Mouse (Mus musculus): ENCODE data around the gene Cd79a. TPM values are rescaled to one million over a fixed set of nuclear protein-coding genes. Genes with fewer than 3 reads are reported as not detected.
"Not testable (repeated sequence)": the region's sequence is repeated elsewhere in the genome, so short reads cannot be mapped to it uniquely, and the experiment has no call there.

Gene Cd79a
- polyA plus RNA-seq, 1 experiment from 2014 or later, result 0.13 TPM

DNA sequence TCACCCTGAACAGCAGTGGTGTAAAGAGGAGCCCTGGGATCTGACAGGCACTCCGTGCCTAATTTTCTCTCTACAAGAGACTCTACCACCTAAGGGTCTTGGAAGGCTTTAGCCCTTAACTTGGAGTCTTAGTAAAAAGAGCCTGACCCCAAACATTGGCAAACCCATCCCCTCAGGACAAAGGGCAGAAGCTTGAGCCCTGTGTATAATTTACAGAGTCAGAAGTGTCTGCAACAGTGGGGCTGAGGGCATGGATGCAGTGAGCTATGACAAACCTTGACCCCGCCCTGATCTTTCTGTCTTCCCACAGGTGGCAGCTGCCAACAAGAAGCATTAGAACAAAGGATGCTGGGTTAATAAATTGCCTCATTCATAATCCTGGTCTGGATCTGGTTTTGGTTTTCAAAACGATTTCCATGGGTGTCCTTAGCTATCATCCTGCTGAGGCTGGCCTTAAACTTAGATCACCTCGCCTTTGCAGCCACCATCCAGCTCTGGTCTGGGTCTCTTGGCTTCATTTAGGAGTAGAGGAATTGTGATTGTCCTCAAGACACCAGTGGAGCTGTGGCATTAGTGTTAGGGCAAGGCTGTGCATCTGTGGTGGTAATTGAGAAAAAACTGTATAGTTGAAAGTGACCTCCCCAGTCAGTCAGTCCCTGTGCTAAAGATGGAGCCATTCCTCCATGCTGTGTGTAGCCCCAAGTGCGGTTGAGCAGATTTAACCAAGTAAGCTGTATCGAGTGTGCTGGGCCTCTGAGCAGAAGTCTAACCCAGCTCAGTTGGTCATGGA, 7.6 kb upstream of the Cd79a start:
- no peak overlapping the region for H3K27ac ChIP-seq
- H3K4me1 ChIP-seq, result peaks cover 23% of the 10 kb centered on the region
- no peak overlapping the region for H3K9ac ChIP-seq
- H3K36me3 ChIP-seq, result peaks cover 59% of the 10 kb centered on the region
- 85% methylated on average over 6 of the region's 6 CpGs for WGBS
- no peak for ATAC-seq (ENCODE audit: low FRiP score, low read depth)
- H3K9me3 ChIP-seq, result no peaks in the 10 kb centered on the region
- H3K27me3 ChIP-seq (replicated peaks), result no peaks in the 10 kb centered on the region
- no peak overlapping the region for H3K4me2 ChIP-seq (replicated peaks)
- no peak overlapping the region for H3K4me3 ChIP-seq

DNA sequence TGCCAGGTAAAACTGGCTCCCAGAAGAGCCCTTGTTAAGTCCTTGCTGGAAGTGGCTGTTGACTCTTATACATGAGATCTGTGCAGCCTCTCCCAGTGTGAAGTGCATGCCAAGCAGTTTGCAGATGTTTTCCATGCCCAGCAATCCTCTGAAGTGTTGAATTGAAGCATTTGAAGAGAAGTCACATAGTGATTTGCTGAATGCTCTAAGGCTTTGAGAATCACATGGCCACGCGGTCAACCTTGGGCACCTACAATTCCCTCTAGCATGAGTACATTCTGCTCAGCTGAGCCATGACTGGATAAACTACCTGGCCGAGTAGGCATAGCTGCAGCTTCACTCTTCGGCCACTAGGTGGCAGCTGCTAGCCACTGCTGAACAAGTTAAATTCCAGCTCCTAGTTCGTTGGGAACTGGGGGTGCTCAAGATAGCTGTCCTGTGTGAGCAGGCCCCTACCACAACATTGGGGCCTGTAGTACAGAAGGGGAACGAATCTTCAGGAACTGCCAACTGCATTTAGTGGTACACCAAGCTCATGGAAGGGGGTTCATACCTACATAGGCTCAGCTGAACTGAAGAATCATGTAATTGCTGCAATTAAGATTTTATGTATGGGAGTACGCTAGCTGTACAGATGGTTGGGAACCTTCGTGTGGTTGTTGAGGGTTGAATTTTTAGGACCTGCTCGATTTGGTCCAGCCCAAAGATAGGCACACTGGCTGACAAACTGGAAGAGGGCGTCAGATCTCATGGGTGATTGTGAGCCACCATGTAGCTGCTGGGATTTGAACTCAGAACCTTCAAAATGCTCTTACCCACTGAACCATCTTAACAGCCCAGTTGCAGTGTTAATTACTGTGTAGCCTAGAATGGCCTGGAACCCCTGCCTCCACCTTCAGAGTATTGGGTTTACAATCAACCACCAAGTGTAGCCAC, 6.6 kb upstream of the Cd79a start:
- Histone ChIP-seq H3K36me3 (peaks cover 59% of the 10 kb centered on the region), H3K27me3 (replicated peaks) (no peaks in the 10 kb centered on the region), H3K9ac (no peak overlapping the region), H3K27ac (no peak overlapping the region), H3K9me3 (no peaks in the 10 kb centered on the region), H3K4me1 (peaks cover 19% of the 10 kb centered on the region), H3K4me3 (no peak overlapping the region), H3K4me2 (replicated peaks) (no peak overlapping the region)
- 31% methylated on average over 10 of the region's 10 CpGs for WGBS
- no peak for ATAC-seq (ENCODE audit: low FRiP score, low read depth)

DNA sequence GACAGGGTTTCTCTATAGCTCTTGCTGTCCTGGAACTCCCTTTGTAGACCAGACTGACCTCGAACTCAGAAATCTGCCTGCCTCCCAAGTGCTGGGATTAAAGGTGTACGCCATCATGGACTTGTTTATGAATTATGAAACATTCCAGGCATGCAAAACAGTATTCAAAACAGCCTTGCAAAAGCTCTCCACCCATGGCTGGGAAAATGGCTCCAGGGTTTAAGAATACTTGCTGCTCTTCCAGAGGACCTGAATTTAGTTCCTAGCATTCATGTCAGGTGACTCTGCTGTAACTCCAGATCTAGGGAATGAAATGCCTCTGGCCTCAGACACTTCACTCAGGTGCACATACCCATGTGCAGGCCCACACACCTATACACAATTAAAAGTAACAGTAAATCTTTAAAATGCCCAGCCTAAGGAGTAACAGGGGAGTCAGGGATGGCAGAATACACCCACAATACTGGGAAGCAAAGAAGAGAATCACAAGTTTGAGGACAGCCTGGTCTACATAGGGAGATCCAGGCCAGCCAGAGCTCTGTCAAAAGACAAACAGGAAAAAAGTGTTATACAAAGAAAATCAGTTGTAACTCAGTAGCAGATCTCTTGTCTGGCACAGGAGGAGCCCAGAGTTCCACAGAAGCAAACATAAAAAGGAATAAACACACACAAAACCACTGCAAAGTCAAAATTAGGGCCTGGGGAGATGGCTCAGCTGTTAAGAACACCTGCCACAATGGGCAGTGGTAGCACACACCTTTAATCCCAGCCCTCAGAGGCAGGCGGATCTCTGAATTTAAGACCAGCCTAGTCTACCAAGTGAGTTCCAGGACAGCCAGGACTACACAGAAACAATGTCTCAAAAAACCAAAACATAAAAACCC, 5.7 kb upstream of the Cd79a start:
- H3K4me1 ChIP-seq, result peaks cover 10% of the 10 kb centered on the region
- peaks cover 50% of the 10 kb centered on the region for H3K36me3 ChIP-seq
- no peaks in the 10 kb centered on the region for H3K27me3 ChIP-seq (replicated peaks)
- H3K4me3 ChIP-seq, result no peak overlapping the region
- H3K9me3 ChIP-seq, result no peaks in the 10 kb centered on the region
- no peak overlapping the region for H3K27ac ChIP-seq
- H3K4me2 ChIP-seq (replicated peaks), result no peak overlapping the region
- no peak for ATAC-seq (ENCODE audit: low FRiP score, low read depth)
- 74% methylated on average over 3 of the region's 3 CpGs for WGBS
- H3K9ac ChIP-seq, result no peak overlapping the region

DNA sequence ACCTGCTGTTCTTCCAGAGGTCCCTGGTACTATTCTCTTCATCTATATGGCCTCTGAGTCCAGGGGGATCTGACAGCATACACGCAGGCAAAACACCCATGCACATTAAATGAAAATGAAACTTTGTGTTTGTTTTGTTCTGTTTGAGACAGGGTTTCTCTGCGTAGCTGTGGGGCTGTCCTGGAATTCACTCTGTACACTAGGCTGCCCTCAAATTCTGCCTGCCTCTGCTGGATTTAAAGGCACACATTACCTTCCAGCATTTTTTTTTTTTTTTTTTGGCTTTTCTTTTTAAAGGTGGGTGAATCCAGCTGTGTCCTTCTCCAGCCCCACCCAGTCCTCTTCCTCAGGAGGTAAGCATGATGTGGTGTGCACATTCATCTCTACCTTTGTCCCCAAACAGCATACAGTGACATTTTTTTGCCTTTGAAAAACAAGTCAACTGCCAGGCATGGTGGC, 5.0 kb upstream of the Cd79a start:
- H3K36me3 ChIP-seq, result peaks cover 43% of the 10 kb centered on the region

DNA sequence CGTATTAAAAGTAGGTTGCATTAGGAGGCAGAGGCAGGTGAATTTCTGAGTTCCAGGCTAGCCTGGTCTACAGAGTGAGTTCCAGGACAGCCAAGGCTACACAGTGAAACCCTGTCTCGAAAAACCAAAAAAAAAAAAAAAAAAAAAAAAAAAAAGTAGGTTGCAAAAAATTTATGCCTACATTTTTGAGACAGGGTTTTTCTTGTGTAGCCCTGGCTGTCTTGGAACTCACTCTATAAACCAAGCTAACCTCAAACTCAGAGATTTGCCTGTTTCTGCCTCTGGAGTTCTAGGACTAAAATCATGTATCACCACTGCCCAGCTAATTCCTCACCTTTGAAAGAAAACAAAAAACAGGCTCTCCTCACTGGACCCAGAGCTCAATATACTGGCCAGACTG, 1.4 kb upstream of the Cd79a start:
- H3K36me3 ChIP-seq, result peaks cover 10% of the 10 kb centered on the region; the same call in 1 of the 2 replicates
- H3K27me3 ChIP-seq (replicated peaks); ATAC-seq (ENCODE audit: low FRiP score, low read depth); H3K9ac ChIP-seq; H3K27ac ChIP-seq; H3K4me1 ChIP-seq; H3K9me3 ChIP-seq; H3K4me3 ChIP-seq; H3K4me2 ChIP-seq (replicated peaks): not testable (repeated sequence)
- WGBS, result 91% methylated on average over 2 of the region's 2 CpGs

More for the DNA sequence above, 5.0 kb upstream of the Cd79a start:
- no peak for ATAC-seq (ENCODE audit: low FRiP score, low read depth)
- H3K9me3 ChIP-seq, result no peaks in the 10 kb centered on the region
- H3K4me1 ChIP-seq, result peaks cover 3% of the 10 kb centered on the region; the same call in 1 of the 2 replicates
- no peak overlapping the region for H3K4me2 ChIP-seq (replicated peaks)
- no peaks in the 10 kb centered on the region for H3K27me3 ChIP-seq (replicated peaks)
- no peak overlapping the region for H3K4me3 ChIP-seq
- H3K9ac ChIP-seq, result no peak overlapping the region
- no peak overlapping the region for H3K27ac ChIP-seq
- WGBS, result 79% methylated on average over 2 of the region's 2 CpGs

- no peak overlapping the region for H3K4me2 ChIP-seq (replicated peaks)
- H3K27ac ChIP-seq, result no peak overlapping the region
- no peaks in the 10 kb centered on the region for H3K9me3 ChIP-seq
- peaks cover 7% of the 10 kb centered on the region; the same call in 1 of the 2 replicates for H3K36me3 ChIP-seq
- H3K4me1 ChIP-seq, result no peaks in the 10 kb centered on the region
- no peak overlapping the region for H3K9ac ChIP-seq
- H3K4me3 ChIP-seq, result no peak overlapping the region
- WGBS, result 72% methylated on average over 8 of the region's 8 CpGs
- no peak for ATAC-seq (ENCODE audit: low FRiP score, low read depth)
- H3K27me3 ChIP-seq (replicated peaks), result no peaks in the 10 kb centered on the region
These were observed 912 bp upstream of the Cd79a start for GRCm38 (mm10) chr7:24896269-24896668.

GRCm38 (mm10) chr7:24897959-24898358, 778 bp downstream of the Cd79a start:
- Histone ChIP-seq H3K4me1 (peaks cover 2% of the 10 kb centered on the region; the same call in 1 of the 2 replicates), H3K9me3 (no peaks in the 10 kb centered on the region), H3K36me3 (no peaks in the 10 kb centered on the region), H3K4me3 (no peak overlapping the region), H3K4me2 (replicated peaks) (no peak overlapping the region), H3K9ac (no peak overlapping the region), H3K27ac (no peak overlapping the region), H3K27me3 (replicated peaks) (no peaks in the 10 kb centered on the region)
- no peak for ATAC-seq (ENCODE audit: low FRiP score, low read depth)
- WGBS, result 78% methylated on average over 5 of the region's 5 CpGs

DNA sequence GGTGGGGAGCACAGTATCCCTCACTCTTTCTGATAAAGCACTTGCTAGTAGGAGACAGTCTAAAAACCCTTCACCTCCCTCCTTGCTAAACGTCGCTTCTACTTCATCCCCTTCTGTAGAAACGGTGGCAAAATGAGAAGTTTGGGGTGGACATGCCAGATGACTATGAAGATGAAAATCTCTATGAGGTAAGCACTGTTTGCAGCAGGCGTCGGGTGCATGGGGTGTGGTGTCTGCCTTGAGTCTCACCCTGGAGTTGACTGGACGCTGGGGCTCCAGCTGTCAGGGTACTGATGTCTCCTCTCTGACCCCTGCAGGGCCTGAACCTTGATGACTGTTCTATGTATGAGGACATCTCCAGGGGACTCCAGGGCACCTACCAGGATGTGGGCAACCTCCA, 3.9 kb downstream of the Cd79a start:
- Histone ChIP-seq H3K4me3 (no peak overlapping the region), H3K27me3 (replicated peaks) (no peaks in the 10 kb centered on the region), H3K36me3 (no peaks in the 10 kb centered on the region), H3K27ac (no peak overlapping the region), H3K4me1 (peaks cover 18% of the 10 kb centered on the region), H3K4me2 (replicated peaks) (no peak overlapping the region), H3K9me3 (no peaks in the 10 kb centered on the region), H3K9ac (no peak overlapping the region)
- WGBS, result 75% methylated on average over 6 of the region's 6 CpGs
- ATAC-seq (ENCODE audit: low FRiP score, low read depth), result no peak

GRCm38 (mm10) chr7:24901842-24902241, 4.7 kb downstream of the Cd79a start:
- no peak overlapping the region for H3K27ac ChIP-seq
- no peak for ATAC-seq (ENCODE audit: low FRiP score, low read depth)
- WGBS, result 80% methylated on average over 1 of the region's 1 CpGs
- H3K4me2 ChIP-seq (replicated peaks), result peak overlapping the region; percentile 65; the same call in 1 of the 2 replicates
- peaks cover 25% of the 10 kb centered on the region for H3K4me1 ChIP-seq
- no peaks in the 10 kb centered on the region for H3K9me3 ChIP-seq
- no peaks in the 10 kb centered on the region for H3K36me3 ChIP-seq
- no peak overlapping the region for H3K9ac ChIP-seq
- H3K27me3 ChIP-seq (replicated peaks), result no peaks in the 10 kb centered on the region
- H3K4me3 ChIP-seq, result no peak overlapping the region

- Histone ChIP-seq H3K4me3 (peak overlapping the region; percentile 63), H3K36me3 (no peaks in the 10 kb centered on the region), H3K27me3 (replicated peaks) (no peaks in the 10 kb centered on the region), H3K9me3 (no peaks in the 10 kb centered on the region), H3K9ac (peak overlapping the region; percentile 74; the same call in 1 of the 2 replicates), H3K4me1 (peaks cover 28% of the 10 kb centered on the region), H3K27ac (no peak overlapping the region), H3K4me2 (replicated peaks) (peak overlapping the region; percentile 65)
- ATAC-seq (ENCODE audit: low FRiP score, low read depth), result no peak
- 58% methylated on average over 2 of the region's 2 CpGs for WGBS
These were observed 5.1 kb downstream of the Cd79a start for GRCm38 (mm10) chr7:24902264-24902629.

- H3K4me2 ChIP-seq (replicated peaks), result peak within 1 kb of the TSS; percentile 65
- peak within 1 kb of the TSS; percentile 63 for H3K4me3 ChIP-seq
- H3K9ac ChIP-seq, result peak within 1 kb of the TSS; percentile 74
- H3K27ac ChIP-seq, result peak within 1 kb of the TSS; percentile 57; the same call in 1 of the 2 replicates
- no peaks in the 10 kb centered on the region for H3K9me3 ChIP-seq
- H3K27me3 ChIP-seq (replicated peaks), result no peaks in the 10 kb centered on the region
- peaks cover 33% of the 10 kb centered on the region for H3K4me1 ChIP-seq
- peaks cover 2% of the 10 kb centered on the region; the same call in 1 of the 2 replicates for H3K36me3 ChIP-seq
- 6% methylated on average over 61 of the region's 68 CpGs for WGBS
- ATAC-seq (ENCODE audit: low FRiP score, low read depth), result no peak
These were observed 5.7 kb downstream of the Cd79a start, which contains the start of gene Arhgef1 for GRCm38 (mm10) chr7:24902630-24903443. Gene Arhgef1 (plus strand): TSS chr7:24902912.

All from neural tube, embryonic 12.5 days (tissue).